Mouse (Mus musculus): ENCODE measurements around the gene Arhgap24. TPM values are rescaled to one million over a fixed set of nuclear protein-coding genes. Genes with fewer than 3 reads are reported as not detected.

Arhgap24 gene
- total RNA-seq, 2 experiments from 2014 or later, result 17.4 to 23.9 TPM

- DNase-seq (ENCODE audit: low spot score), result no peak
- intact Hi-C loops (cut with DNase I), result no loop called here
Observed at GRCm38 (mm10) chr5:102664988-102665726, 184.0 kb downstream of the Arhgap24 start.

- DNase-seq (ENCODE audit: low spot score), result no peak
- intact Hi-C loops (cut with DNase I), result no loop called here
Observed at GRCm38 (mm10) chr5:102666886-102667285, 185.7 kb downstream of the Arhgap24 start.

GRCm38 (mm10) chr5:102667754-102668575 is 186.8 kb downstream of the Arhgap24 start:
- intact Hi-C loops (cut with DNase I), result no loop called here

GRCm38 (mm10) chr5:102670206-102670605 is 189.0 kb downstream of the Arhgap24 start:
- intact Hi-C loops (cut with DNase I), result no loop called here
- no peak for DNase-seq (ENCODE audit: low spot score)

More at GRCm38 (mm10) chr5:102667754-102668575, 186.8 kb downstream of the Arhgap24 start:
- DNase-seq (ENCODE audit: low spot score), result no peak

- intact Hi-C loops (cut with DNase I), result no loop called here
- no peak for DNase-seq (ENCODE audit: low spot score)
Observed at GRCm38 (mm10) chr5:102670731-102671345, 189.6 kb downstream of the Arhgap24 start.

- intact Hi-C loops (cut with DNase I), result no loop called here
- DNase-seq (ENCODE audit: low spot score), result no peak
Observed at GRCm38 (mm10) chr5:102675326-102675725, 194.1 kb downstream of the Arhgap24 start.

- no peak for DNase-seq (ENCODE audit: low spot score)
- intact Hi-C loops (cut with DNase I), result no loop called here
Observed at GRCm38 (mm10) chr5:102677176-102677575, 196.0 kb downstream of the Arhgap24 start.

GRCm38 (mm10) chr5:102687673-102688072 is 206.5 kb downstream of the Arhgap24 start:
- intact Hi-C loops (cut with DNase I), result loop anchor here (10.0 kb wide), 1 partner anchor 213 kb away; no protein-coding TSS in a partner anchor
- peak; percentile 16 for DNase-seq (ENCODE audit: low spot score)

GRCm38 (mm10) chr5:102692487-102692886 is 211.3 kb downstream of the Arhgap24 start:
- no peak for DNase-seq (ENCODE audit: low spot score)
- intact Hi-C loops (cut with DNase I), result loop anchor here (1.0 to 10.0 kb wide), 3 partner anchors 268 to 545 kb away; no protein-coding TSS in a partner anchor

- intact Hi-C loops (cut with DNase I), result loop anchor here (5.0 to 10.0 kb wide), 2 partner anchors 268 to 546 kb away; no protein-coding TSS in a partner anchor
- no peak for DNase-seq (ENCODE audit: low spot score)
Observed at GRCm38 (mm10) chr5:102693192-102693591, 212.0 kb downstream of the Arhgap24 start.

GRCm38 (mm10) chr5:102693871-102694270 is 212.7 kb downstream of the Arhgap24 start:
- intact Hi-C loops (cut with DNase I), result loop anchor here (5.0 to 10.0 kb wide), 2 partner anchors 269 to 547 kb away; no protein-coding TSS in a partner anchor
- no peak for DNase-seq (ENCODE audit: low spot score)

- intact Hi-C loops (cut with DNase I), result loop anchor here (10.0 kb wide), 1 partner anchor 273 kb away; no protein-coding TSS in a partner anchor
- DNase-seq (ENCODE audit: low spot score), result no peak
Observed at GRCm38 (mm10) chr5:102697784-102698183, 216.6 kb downstream of the Arhgap24 start.

- no peak for DNase-seq (ENCODE audit: low spot score)
- intact Hi-C loops (cut with DNase I), result loop anchor here (10.0 kb wide), 1 partner anchor 274 kb away; no protein-coding TSS in a partner anchor
Observed at GRCm38 (mm10) chr5:102698396-102698795, 217.2 kb downstream of the Arhgap24 start.

- DNase-seq (ENCODE audit: low spot score), result peak; percentile 26
- intact Hi-C loops (cut with DNase I), result loop anchor here (10.0 kb wide), 1 partner anchor 274 kb away; no protein-coding TSS in a partner anchor
Observed at GRCm38 (mm10) chr5:102698891-102699290, 217.7 kb downstream of the Arhgap24 start.

- no peak for DNase-seq (ENCODE audit: low spot score)
- intact Hi-C loops (cut with DNase I), result loop anchor here (5.0 kb wide), 1 partner anchor 125 kb away; no protein-coding TSS in a partner anchor
Observed at GRCm38 (mm10) chr5:102702581-102702980, 221.4 kb downstream of the Arhgap24 start.

- intact Hi-C loops (cut with DNase I), result loop anchor here (5.0 kb wide), 1 partner anchor 124 kb away; no protein-coding TSS in a partner anchor
- DNase-seq (ENCODE audit: low spot score), result no peak
Observed at GRCm38 (mm10) chr5:102703325-102704099, 222.3 kb downstream of the Arhgap24 start.

GRCm38 (mm10) chr5:102705170-102705569 is 224.0 kb downstream of the Arhgap24 start:
- DNase-seq (ENCODE audit: low spot score), result no peak
- intact Hi-C loops (cut with DNase I), result loop anchor here (5.0 kb wide), 2 partner anchors 62 to 167 kb away; no protein-coding TSS in a partner anchor

GRCm38 (mm10) chr5:102710336-102710735 is 229.1 kb downstream of the Arhgap24 start:
- no peak for DNase-seq (ENCODE audit: low spot score)
- intact Hi-C loops (cut with DNase I), result no loop called here

- DNase-seq (ENCODE audit: low spot score), result no peak
- intact Hi-C loops (cut with DNase I), result no loop called here
Observed at GRCm38 (mm10) chr5:102719368-102719972, 238.3 kb downstream of the Arhgap24 start.

Data from heart, postnatal 25 days (tissue).